Mouse (Mus musculus) forebrain, embryonic 11.5 days (tissue): ENCODE measurements around the gene Nobox. TPM values are rescaled to one million over a fixed set of nuclear protein-coding genes. Genes with fewer than 3 reads are reported as not detected.

Source experiments
- ATAC-seq: fragments of 200-750 bp; cut with Nextera tagmentation; replicated peaks from 2 replicates; pipeline ENCODE4 v1.8.0; 2017; ENCODE audit warnings: moderate TSS enrichment; ENCODE audit not compliant: low FRiP score
- DNase-seq: peaks from one replicate; pipeline ENCODE4 v3.0.0-alpha.2; 2017; ENCODE audit warnings: low spot score
- H3K27ac ChIP-seq: fragments of 300-500 bp; sonication (generic); 2 replicates; pipeline ENCODE4 v1.5.1; 2014; ENCODE audit warnings: low read depth, low read length
- H3K27me3 ChIP-seq: fragments of 300-500 bp; sonication (generic); 2 replicates; pipeline ENCODE4 v1.6.1; 2014; ENCODE audit warnings: mild to moderate bottlenecking, low read length, mixed read lengths; ENCODE audit not compliant: control insufficient read depth, insufficient read depth
- H3K36me3 ChIP-seq: fragments of 300-500 bp; sonication (generic); 2 replicates; pipeline ENCODE4 v1.6.1; 2014; ENCODE audit warnings: mild to moderate bottlenecking, low read length, moderate library complexity, mixed read lengths; ENCODE audit not compliant: control insufficient read depth, insufficient read depth
- H3K4me1 ChIP-seq: fragments of 300-500 bp; sonication (generic); replicated peaks from 2 replicates; pipeline ENCODE4 v1.6.1; 2014; ENCODE audit warnings: low read length, mixed read lengths; ENCODE audit not compliant: control insufficient read depth, insufficient read depth
- H3K4me2 ChIP-seq: fragments of 300-500 bp; sonication (generic); 2 replicates; pipeline ENCODE4 v1.6.1; 2014; ENCODE audit warnings: low read depth, mild to moderate bottlenecking, low read length, moderate library complexity, mixed read lengths; ENCODE audit not compliant: severe bottlenecking
- H3K4me3 ChIP-seq: fragments of 300-500 bp; sonication (generic); 2 replicates; pipeline ENCODE4 v1.5.1; 2014; ENCODE audit warnings: low read depth, low read length
- H3K9ac ChIP-seq: fragments of 300-500 bp; sonication (generic); 2 replicates; pipeline ENCODE4 v1.6.1; 2014; ENCODE audit warnings: low read length
- H3K9me3 ChIP-seq: fragments of 300-500 bp; sonication (generic); 2 replicates; pipeline ENCODE4 v1.6.1; 2016; ENCODE audit warnings: low read length, mixed read lengths; ENCODE audit not compliant: control insufficient read depth
- WGBS: fragments of 180-500 bp; shearing (Covaris S2); extraction: QIAGEN DNeasy Blood & Tissue Kit; methylation state at CpG from one replicate; pipeline ENCODE4 v1.1.7; 2014; 5-methylcytosine and 5-hydroxymethylcytosine counted together
- polyA plus RNA-seq: library from polyadenylated mRNA; unstranded; fragments of >200 nt; fragmentation: Nextera tagmentation; extraction: Ambion mirVana; gene quantifications from 2 replicates; pipeline ENCODE4 v1.2.1, GENCODE M21; 2014

The Nobox gene
- not detected in 2 replicates for polyA plus RNA-seq

GRCm38 (mm10) chr6:43309454-43309853 is at the start of gene Nobox:
TSS of gene Nobox (minus strand) at chr6:43309554.
- Histone ChIP-seq H3K9ac (no peak within 1 kb of the TSS), H3K4me2 (no peak within 1 kb of the TSS), H3K27me3 (no peaks in the 10 kb centered on the region), H3K4me3 (no peak within 1 kb of the TSS), H3K36me3 (no peaks in the 10 kb centered on the region), H3K27ac (no peak within 1 kb of the TSS), H3K9me3 (no peaks in the 10 kb centered on the region), H3K4me1 (0 out of 2 replicates have a peak, but pooled peaks cover 1% of the 10 kb centered on the region)
- ATAC-seq (0 out of 2 replicates have a peak, but pooled peaks have one; percentile 25), DNase-seq (no peak)
- WGBS, result 63% methylated on average over 16 of the region's 16 CpGs

- H3K27ac ChIP-seq, result no peak overlapping the region
- no peaks in the 10 kb centered on the region for H3K27me3 ChIP-seq
- H3K36me3 ChIP-seq, result no peaks in the 10 kb centered on the region
- H3K4me3 ChIP-seq, result no peak overlapping the region
- no peak overlapping the region for H3K4me2 ChIP-seq
- H3K9ac ChIP-seq, result no peak overlapping the region
- no peaks in the 10 kb centered on the region for H3K4me1 ChIP-seq
- ATAC-seq (no peak; the same call in 1 of the 2 replicates), DNase-seq (no peak)
- H3K9me3 ChIP-seq, result no peaks in the 10 kb centered on the region
- 71% methylated on average over 9 of the region's 9 CpGs for WGBS
Measured at GRCm38 (mm10) chr6:43354562-43355241, 45.3 kb upstream of the Nobox start.

- Histone ChIP-seq H3K9ac (no peak overlapping the region), H3K27ac (no peak overlapping the region), H3K9me3 (no peaks in the 10 kb centered on the region), H3K36me3 (no peaks in the 10 kb centered on the region), H3K27me3 (no peaks in the 10 kb centered on the region), H3K4me3 (no peak overlapping the region), H3K4me2 (no peak overlapping the region), H3K4me1 (no peaks in the 10 kb centered on the region)
- WGBS, result 96% methylated on average over 4 of the region's 4 CpGs
- DNase-seq (no peak), ATAC-seq (no peak)
Measured at GRCm38 (mm10) chr6:43353446-43353845, 44.1 kb upstream of the Nobox start.

GRCm38 (mm10) chr6:43349083-43349482 is 39.7 kb upstream of the Nobox start:
- H3K4me2 ChIP-seq, result no peak overlapping the region
- no peak overlapping the region for H3K27ac ChIP-seq
- H3K27me3 ChIP-seq, result no peaks in the 10 kb centered on the region
- H3K4me3 ChIP-seq, result no peak overlapping the region
- H3K9ac ChIP-seq, result no peak overlapping the region
- 78% methylated on average over 4 of the region's 4 CpGs for WGBS
- no peaks in the 10 kb centered on the region for H3K4me1 ChIP-seq
- ATAC-seq (no peak), DNase-seq (no peak)
- H3K36me3 ChIP-seq, result no peaks in the 10 kb centered on the region
- H3K9me3 ChIP-seq, result no peaks in the 10 kb centered on the region

GRCm38 (mm10) chr6:43347637-43348036 is 38.3 kb upstream of the Nobox start:
- Histone ChIP-seq H3K9me3 (no peaks in the 10 kb centered on the region), H3K4me2 (no peak overlapping the region), H3K36me3 (no peaks in the 10 kb centered on the region), H3K27ac (no peak overlapping the region), H3K9ac (no peak overlapping the region), H3K27me3 (no peaks in the 10 kb centered on the region), H3K4me1 (no peaks in the 10 kb centered on the region), H3K4me3 (no peak overlapping the region)
- no peak for DNase-seq
- WGBS, result 93% methylated on average over 1 of the region's 1 CpGs
- no peak for ATAC-seq

GRCm38 (mm10) chr6:43343006-43343405 is 33.7 kb upstream of the Nobox start:
- Histone ChIP-seq H3K27me3 (no peaks in the 10 kb centered on the region), H3K27ac (no peak overlapping the region), H3K9ac (no peak overlapping the region), H3K9me3 (no peaks in the 10 kb centered on the region), H3K4me1 (no peaks in the 10 kb centered on the region), H3K4me3 (no peak overlapping the region), H3K36me3 (no peaks in the 10 kb centered on the region), H3K4me2 (no peak overlapping the region)
- DNase-seq (no peak), ATAC-seq (no peak)
- WGBS, result 92% methylated on average over 1 of the region's 1 CpGs

GRCm38 (mm10) chr6:43342386-43342785 is 33.0 kb upstream of the Nobox start:
- H3K36me3 ChIP-seq, result no peaks in the 10 kb centered on the region
- no peaks in the 10 kb centered on the region for H3K9me3 ChIP-seq
- no peaks in the 10 kb centered on the region for H3K4me1 ChIP-seq
- H3K9ac ChIP-seq, result no peak overlapping the region
- no peak overlapping the region for H3K4me3 ChIP-seq
- H3K4me2 ChIP-seq, result no peak overlapping the region
- H3K27ac ChIP-seq, result no peak overlapping the region
- DNase-seq (no peak), ATAC-seq (0 out of 2 replicates have a peak, but pooled peaks have one; percentile 14)
- no peaks in the 10 kb centered on the region for H3K27me3 ChIP-seq
- 55% methylated on average over 2 of the region's 2 CpGs for WGBS

- Histone ChIP-seq H3K9me3 (no peaks in the 10 kb centered on the region), H3K4me1 (no peaks in the 10 kb centered on the region), H3K27ac (no peak overlapping the region), H3K9ac (no peak overlapping the region), H3K4me2 (no peak overlapping the region), H3K4me3 (no peak overlapping the region), H3K27me3 (no peaks in the 10 kb centered on the region), H3K36me3 (no peaks in the 10 kb centered on the region)
- ATAC-seq, result no peak
- DNase-seq, result no peak
- WGBS, result 76% methylated on average over 2 of the region's 2 CpGs
Measured at GRCm38 (mm10) chr6:43338804-43339203, 29.4 kb upstream of the Nobox start.

- 56% methylated on average over 10 of the region's 10 CpGs for WGBS
- Histone ChIP-seq H3K36me3 (no peaks in the 10 kb centered on the region), H3K9me3 (no peaks in the 10 kb centered on the region), H3K27me3 (no peaks in the 10 kb centered on the region), H3K27ac (no peak overlapping the region), H3K4me1 (no peaks in the 10 kb centered on the region), H3K4me2 (no peak overlapping the region), H3K4me3 (no peak overlapping the region), H3K9ac (no peak overlapping the region)
- ATAC-seq (0 out of 2 replicates have a peak, but pooled peaks have one; percentile 31), DNase-seq (no peak)
Measured at GRCm38 (mm10) chr6:43337491-43337961, 28.2 kb upstream of the Nobox start.
